Comparison of ENCODE assay signal across 19 mouse cellular contexts in genomic region chrY:1163054-1163453, GRCm38 (mm10).
"Had no signal": no experiment of that assay in that cellular context is flagged by ENCODE, and none has a peak within 500 bp of the region (broad histone marks: within the 10 kb centered on the region; RNA-seq: fewer than 3 reads in every experiment).

No protein-coding gene starts in this region.

- H3K9me3 ChIP-seq: limb, embryonic 12.5 days; limb, embryonic 15.5 days; liver, embryonic 13.5 days; midbrain, embryonic 12.5 days; midbrain, embryonic 15.5 days; neural tube, embryonic 12.5 days; neural tube, embryonic 15.5 days; stomach, embryonic 15.5 days had no signal

- H3K4me1 ChIP-seq: limb, embryonic 12.5 days; limb, embryonic 15.5 days; liver, embryonic 13.5 days; midbrain, embryonic 12.5 days; midbrain, embryonic 15.5 days; neural tube, embryonic 12.5 days; neural tube, embryonic 15.5 days; stomach, embryonic 15.5 days had no signal

- H3K36me3 ChIP-seq: limb, embryonic 12.5 days; limb, embryonic 15.5 days; liver, embryonic 13.5 days; midbrain, embryonic 12.5 days; midbrain, embryonic 15.5 days; neural tube, embryonic 12.5 days; neural tube, embryonic 15.5 days; stomach, embryonic 15.5 days had no signal

- ATAC-seq: intestine, postnatal 0 days; midbrain, embryonic 15.5 days had no signal

- H3K4me3 ChIP-seq: limb, embryonic 12.5 days; limb, embryonic 15.5 days; liver, embryonic 13.5 days; midbrain, embryonic 12.5 days; midbrain, embryonic 15.5 days; neural tube, embryonic 12.5 days; neural tube, embryonic 15.5 days; stomach, embryonic 15.5 days had no signal

- H3K4me2 ChIP-seq: limb, embryonic 12.5 days; limb, embryonic 15.5 days; liver, embryonic 13.5 days; midbrain, embryonic 12.5 days; midbrain, embryonic 15.5 days; neural tube, embryonic 12.5 days; neural tube, embryonic 15.5 days; stomach, embryonic 15.5 days had no signal

- H3K9ac ChIP-seq: limb, embryonic 12.5 days; limb, embryonic 15.5 days; liver, embryonic 13.5 days; midbrain, embryonic 12.5 days; midbrain, embryonic 15.5 days; neural tube, embryonic 12.5 days; neural tube, embryonic 15.5 days; stomach, embryonic 15.5 days had no signal

- DNase-seq: kidney, adult 8-10 months; kidney, postnatal 14 days; kidney, postnatal 4 days; left cerebral cortex, postnatal 4 days; liver, embryonic 13.5 days; lung, adult 2 months; lung, postnatal 36 days; right cerebral cortex, adult 18-20 months; right cerebral cortex, postnatal 14 days; right cerebral cortex, postnatal 4 days; thymus, postnatal 25 days had no signal

- H3K27ac ChIP-seq: limb, embryonic 12.5 days; limb, embryonic 15.5 days; liver, embryonic 13.5 days; midbrain, embryonic 12.5 days; midbrain, embryonic 15.5 days; neural tube, embryonic 12.5 days; neural tube, embryonic 15.5 days; stomach, embryonic 15.5 days had no signal

- H3K27me3 ChIP-seq: limb, embryonic 12.5 days; limb, embryonic 15.5 days; liver, embryonic 13.5 days; midbrain, embryonic 12.5 days; midbrain, embryonic 15.5 days; neural tube, embryonic 12.5 days; neural tube, embryonic 15.5 days; stomach, embryonic 15.5 days had no signal
